Mouse (Mus musculus) lung, embryonic 15.5 days (tissue): ENCODE results near the gene Mmd. TPM values are rescaled to one million over a fixed set of nuclear protein-coding genes. Genes with fewer than 3 reads are reported as not detected.

Source experiments
- ATAC-seq: fragments of 200-750 bp; cut with Nextera tagmentation; 2 replicates; pipeline ENCODE4 v1.8.0; 2017; ENCODE audit warnings: moderate number of reproducible peaks, borderline replicate concordance; ENCODE audit not compliant: low FRiP score, low TSS enrichment; ENCODE audit errors: extremely low read depth
- H3K27ac ChIP-seq: fragments of 300-500 bp; sonication (generic); 2 replicates; pipeline ENCODE4 v1.5.1; 2015; ENCODE audit warnings: moderate library complexity, mild to moderate bottlenecking, inconsistent platforms
- H3K27me3 ChIP-seq: fragments of 300-500 bp; sonication (generic); 2 replicates; pipeline ENCODE4 v1.6.1; 2015; ENCODE audit warnings: inconsistent platforms
- H3K36me3 ChIP-seq: fragments of 300-500 bp; sonication (generic); 2 replicates; pipeline ENCODE4 v1.6.1; 2015; ENCODE audit warnings: inconsistent platforms
- H3K4me1 ChIP-seq: fragments of 300-500 bp; sonication (generic); 2 replicates; pipeline ENCODE4 v1.6.1; 2015; ENCODE audit warnings: inconsistent platforms
- H3K4me2 ChIP-seq: fragments of 300-500 bp; sonication (generic); 2 replicates; pipeline ENCODE4 v1.6.1; 2015; ENCODE audit warnings: inconsistent platforms, mild to moderate bottlenecking, moderate library complexity
- H3K4me3 ChIP-seq: fragments of 300-500 bp; sonication (generic); 2 replicates; pipeline ENCODE4 v1.5.1; 2015; ENCODE audit warnings: mild to moderate bottlenecking, inconsistent platforms
- H3K9ac ChIP-seq: fragments of 300-500 bp; sonication (generic); 2 replicates; pipeline ENCODE4 v1.6.1; 2015; ENCODE audit warnings: inconsistent platforms
- H3K9me3 ChIP-seq: fragments of 300-500 bp; sonication (generic); 2 replicates; pipeline ENCODE4 v1.6.1; 2016; ENCODE audit warnings: inconsistent platforms
- WGBS: fragments of 180-500 bp; shearing (Covaris S2); methylation state at CpG from one replicate; pipeline ENCODE4 v1.1.7; 2015; 5-methylcytosine and 5-hydroxymethylcytosine counted together
- polyA plus RNA-seq: library from polyadenylated mRNA; unstranded; fragments of >200 nt; fragmentation: Nextera tagmentation; extraction: Ambion mirVana; gene quantifications from 2 replicates; pipeline ENCODE4 v1.2.1, GENCODE M21; 2015

Mmd gene
- 45.5 and 45.7 TPM in 2 replicates for polyA plus RNA-seq

DNA sequence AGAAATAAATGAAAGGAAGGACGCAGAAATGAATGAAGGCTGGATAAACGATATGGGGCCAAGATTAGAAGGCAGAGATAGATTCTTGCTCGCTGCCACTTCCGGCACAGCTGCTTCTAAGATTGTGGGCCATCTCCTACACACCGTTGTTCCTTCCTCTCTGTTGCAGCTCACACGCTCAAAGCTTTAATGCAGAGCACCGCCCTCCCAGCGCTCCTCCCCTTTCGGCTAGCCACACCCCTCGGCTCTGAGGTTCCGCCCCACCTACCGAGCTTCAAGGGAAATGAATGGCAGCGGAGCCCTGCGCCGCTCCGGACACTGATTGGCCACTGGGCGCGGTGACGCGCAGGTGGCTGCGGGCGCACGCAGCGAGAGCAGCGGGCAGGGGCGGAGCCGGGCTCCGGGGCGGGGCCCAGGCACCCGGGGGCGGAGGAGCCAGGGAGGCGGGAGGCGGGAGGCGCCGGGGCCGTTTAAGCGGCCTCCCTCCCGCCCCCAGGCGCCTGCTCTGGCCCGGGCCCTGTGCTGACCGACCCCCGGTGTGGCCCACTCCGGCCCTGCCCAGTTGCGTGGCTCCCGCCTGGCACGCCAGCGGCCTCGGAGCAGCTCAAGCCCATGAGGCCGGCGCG is at the start of gene Mmd:
Mmd (plus strand) TSS at position 432 of the 626 bp plus-strand sequence.
- peak; percentile 99 for ATAC-seq
- WGBS: under 1% methylated on average over 42 of the region's 51 CpGs
- H3K27ac ChIP-seq: peak within 1 kb of the TSS; percentile 83
- peak within 1 kb of the TSS; percentile 64 for H3K4me2 ChIP-seq
- no peaks in the 10 kb centered on the region for H3K9me3 ChIP-seq
- peaks cover 33% of the 10 kb centered on the region for H3K4me1 ChIP-seq
- H3K9ac ChIP-seq: peak within 1 kb of the TSS; percentile 93
- H3K4me3 ChIP-seq: peak within 1 kb of the TSS; percentile 92
- H3K27me3 ChIP-seq: no peaks in the 10 kb centered on the region
- no peaks in the 10 kb centered on the region for H3K36me3 ChIP-seq

DNA sequence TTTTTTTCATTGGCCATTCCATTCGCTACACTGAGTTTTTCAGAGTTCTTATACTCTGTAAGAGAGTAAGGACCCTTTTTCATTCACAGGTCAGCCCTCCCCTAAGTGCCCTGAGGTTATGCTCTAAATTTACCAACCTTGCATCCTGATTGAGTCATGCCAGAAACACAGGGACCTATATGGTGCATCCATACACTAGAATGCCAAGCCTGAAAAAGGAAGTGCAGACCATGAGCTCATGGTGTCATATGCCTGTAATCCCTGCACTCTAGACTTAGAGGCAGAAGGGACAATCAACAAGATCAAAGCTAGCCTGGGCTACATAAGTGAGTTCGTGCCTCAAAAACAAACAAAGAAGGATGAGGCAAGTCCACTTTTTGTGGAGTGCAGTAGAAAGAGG is 48.4 kb upstream of the Mmd start:
- Histone ChIP-seq H3K36me3 (no peaks in the 10 kb centered on the region), H3K27me3 (no peaks in the 10 kb centered on the region), H3K9ac (no peak overlapping the region), H3K27ac (no peak overlapping the region), H3K4me3 (no peak overlapping the region), H3K9me3 (no peaks in the 10 kb centered on the region), H3K4me2 (no peak overlapping the region), H3K4me1 (peaks cover 9% of the 10 kb centered on the region)
- ATAC-seq: no peak
- 82% methylated on average over 2 of the region's 2 CpGs for WGBS

GRCm38 (mm10) chr11:90214246-90214645 is 35.0 kb upstream of the Mmd start:
- Histone ChIP-seq H3K4me2 (no peak overlapping the region), H3K9ac (no peak overlapping the region), H3K4me3 (no peak overlapping the region), H3K27ac (no peak overlapping the region), H3K27me3 (no peaks in the 10 kb centered on the region), H3K9me3 (no peaks in the 10 kb centered on the region), H3K4me1 (no peaks in the 10 kb centered on the region), H3K36me3 (no peaks in the 10 kb centered on the region)
- ATAC-seq: no peak
- WGBS: 80% methylated on average over 7 of the region's 7 CpGs

GRCm38 (mm10) chr11:90220022-90220645 is 29.1 kb upstream of the Mmd start:
- H3K4me2 ChIP-seq: no peak overlapping the region
- H3K27me3 ChIP-seq: no peaks in the 10 kb centered on the region
- WGBS: 65% methylated on average over 6 of the region's 6 CpGs
- H3K9ac ChIP-seq: no peak overlapping the region
- H3K4me3 ChIP-seq: no peak overlapping the region
- H3K4me1 ChIP-seq: no peaks in the 10 kb centered on the region
- no peak overlapping the region for H3K27ac ChIP-seq
- H3K36me3 ChIP-seq: no peaks in the 10 kb centered on the region
- no peaks in the 10 kb centered on the region for H3K9me3 ChIP-seq
- ATAC-seq: no peak

DNA sequence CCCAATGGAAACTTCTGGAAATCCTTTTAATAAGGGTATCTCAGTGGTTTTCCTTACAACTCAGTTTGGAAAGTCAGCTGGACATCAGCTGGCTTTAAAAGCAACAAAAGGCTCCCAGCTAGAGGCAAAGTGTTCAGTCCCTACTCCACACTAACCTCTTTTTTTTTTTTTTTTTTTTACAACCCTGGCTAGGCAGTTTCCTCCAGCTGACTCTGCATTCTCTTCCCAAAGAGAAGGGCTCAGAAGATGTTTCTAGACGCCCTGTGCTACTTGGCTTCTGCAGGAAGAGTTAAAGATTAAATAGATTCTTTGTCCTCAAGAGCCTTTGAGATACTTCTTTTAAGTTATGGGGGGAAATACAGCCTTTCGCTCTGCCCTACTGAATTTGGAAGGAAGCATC is 28.5 kb upstream of the Mmd start:
- Histone ChIP-seq H3K4me3 (no peak overlapping the region), H3K4me2 (no peak overlapping the region), H3K27me3 (no peaks in the 10 kb centered on the region), H3K36me3 (no peaks in the 10 kb centered on the region), H3K4me1 (no peaks in the 10 kb centered on the region), H3K9ac (no peak overlapping the region), H3K27ac (no peak overlapping the region), H3K9me3 (no peaks in the 10 kb centered on the region)
- no peak for ATAC-seq
- WGBS: 31% methylated on average over 2 of the region's 2 CpGs

DNA sequence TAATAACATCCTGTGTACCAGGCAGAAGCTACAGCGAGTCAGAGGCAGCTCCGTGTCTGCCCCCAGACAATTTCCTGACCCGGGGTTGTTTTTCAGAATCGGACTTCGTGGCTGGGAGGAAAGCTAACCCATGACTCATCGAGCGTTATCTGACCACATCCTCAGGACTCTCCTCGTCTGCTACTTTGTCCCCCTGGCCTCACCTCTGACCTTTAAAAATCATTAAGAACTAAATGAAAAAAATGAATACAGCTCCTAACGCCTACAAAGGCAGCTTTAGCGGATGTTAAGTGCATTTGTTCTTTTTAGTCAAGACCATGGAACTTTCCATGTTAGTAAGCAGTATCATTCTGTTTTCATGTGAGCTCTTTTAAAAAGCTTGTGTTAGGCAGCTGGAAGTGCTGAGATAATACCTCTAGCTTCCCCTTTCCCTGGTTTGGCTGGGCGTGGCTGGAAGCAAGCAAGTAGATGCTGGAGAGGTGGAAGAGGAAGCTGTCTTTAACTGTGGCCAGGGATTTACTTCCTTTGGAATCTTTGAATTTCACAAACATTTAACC is 24.3 kb upstream of the Mmd start:
- WGBS: 36% methylated on average over 11 of the region's 11 CpGs
- no peak overlapping the region for H3K4me3 ChIP-seq
- H3K27me3 ChIP-seq: no peaks in the 10 kb centered on the region
- no peaks in the 10 kb centered on the region for H3K36me3 ChIP-seq
- ATAC-seq: no peak
- H3K4me2 ChIP-seq: no peak overlapping the region
- H3K9ac ChIP-seq: no peak overlapping the region
- H3K4me1 ChIP-seq: peaks cover 3% of the 10 kb centered on the region; the same call in 1 of the 2 replicates
- H3K9me3 ChIP-seq: no peaks in the 10 kb centered on the region
- H3K27ac ChIP-seq: 0 out of 2 replicates have a peak overlapping the region, but pooled peaks have one; percentile 15

DNA sequence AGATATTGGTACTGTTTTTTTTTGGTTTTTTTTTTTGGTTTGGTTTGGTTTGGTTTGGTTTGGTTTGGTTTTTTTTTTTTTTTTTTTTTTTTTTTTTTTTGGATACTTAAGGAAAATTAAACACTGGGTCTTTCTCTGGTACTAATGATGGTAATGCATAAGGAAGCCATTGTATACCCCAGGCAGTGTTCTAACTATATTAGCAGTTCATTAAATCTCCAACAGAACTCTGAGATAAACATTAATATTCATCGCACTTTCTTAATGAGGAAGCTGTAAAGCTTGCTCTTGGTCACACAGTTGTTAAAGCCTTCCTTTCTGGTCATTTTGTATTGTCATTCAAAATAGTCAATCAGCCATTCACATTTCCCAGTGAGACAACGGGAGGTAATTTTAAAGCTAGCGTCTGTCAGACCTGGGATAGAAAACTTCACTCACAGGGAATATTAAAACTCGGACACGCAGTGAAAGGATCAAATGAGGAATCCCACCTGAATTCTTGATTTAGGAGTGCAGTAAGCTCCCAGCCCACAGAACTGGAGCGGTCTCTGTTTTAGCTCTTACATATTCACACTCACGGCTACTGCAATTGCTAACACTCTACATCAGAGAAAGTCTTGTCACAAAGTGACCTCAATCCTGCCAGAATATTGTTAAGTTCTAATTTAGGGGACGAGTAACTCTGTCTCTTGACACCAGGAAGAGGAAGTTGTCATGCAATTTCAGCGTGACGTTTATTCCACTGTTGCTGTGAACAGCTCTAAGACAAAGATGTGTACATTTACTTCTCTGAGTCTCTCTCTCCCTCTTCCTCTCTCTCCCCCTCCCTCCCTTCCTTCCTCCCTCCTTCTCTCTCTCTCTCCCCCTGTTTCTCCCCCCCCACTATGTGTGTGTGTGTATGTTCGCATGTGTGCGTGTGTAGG is 22.0 kb upstream of the Mmd start:
- Histone ChIP-seq H3K36me3 (no peaks in the 10 kb centered on the region), H3K9me3 (no peaks in the 10 kb centered on the region), H3K27ac (no peak overlapping the region), H3K4me2 (no peak overlapping the region), H3K4me1 (peaks cover 21% of the 10 kb centered on the region), H3K4me3 (no peak overlapping the region), H3K9ac (no peak overlapping the region), H3K27me3 (no peaks in the 10 kb centered on the region)
- WGBS: 64% methylated on average over 12 of the region's 12 CpGs
- no peak for ATAC-seq

DNA sequence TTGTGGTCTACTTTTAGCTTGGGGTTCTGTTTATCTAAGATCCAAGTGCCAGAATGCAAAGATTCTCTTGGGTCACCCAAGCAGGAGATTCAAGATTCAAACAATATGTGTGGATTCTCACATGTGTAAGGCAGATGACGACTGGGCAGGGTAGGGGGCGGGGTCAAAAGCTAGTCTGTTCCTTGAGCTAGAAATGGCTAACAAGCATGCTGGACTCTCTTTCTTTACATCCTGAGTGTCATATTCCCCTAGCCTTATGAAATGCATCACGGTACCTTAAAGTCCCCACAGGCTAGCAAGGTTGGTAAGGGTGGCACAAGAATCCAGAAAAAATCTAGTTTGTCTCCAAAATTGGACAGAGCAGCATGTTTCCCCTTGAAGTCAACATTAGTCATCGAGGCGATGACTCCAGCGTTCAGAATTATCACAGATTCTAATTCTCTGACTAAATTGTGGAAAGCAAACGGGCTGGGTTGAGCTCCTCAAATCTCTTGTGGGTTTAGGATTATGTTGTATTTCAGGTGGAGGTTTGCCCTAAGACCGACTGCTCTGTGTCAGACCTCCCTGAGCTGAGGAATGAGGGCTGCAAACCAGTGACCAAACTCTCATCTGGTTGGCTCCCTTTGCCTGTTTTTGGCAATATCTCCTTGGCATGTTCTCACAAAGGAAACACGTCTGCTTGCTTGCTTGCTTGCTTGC is 20.9 kb upstream of the Mmd start:
- Histone ChIP-seq H3K4me1 (peaks cover 24% of the 10 kb centered on the region), H3K9ac (no peak overlapping the region), H3K27ac (no peak overlapping the region), H3K36me3 (no peaks in the 10 kb centered on the region), H3K27me3 (no peaks in the 10 kb centered on the region), H3K9me3 (no peaks in the 10 kb centered on the region), H3K4me2 (no peak overlapping the region), H3K4me3 (no peak overlapping the region)
- 76% methylated on average over 9 of the region's 9 CpGs for WGBS
- ATAC-seq: no peak

DNA sequence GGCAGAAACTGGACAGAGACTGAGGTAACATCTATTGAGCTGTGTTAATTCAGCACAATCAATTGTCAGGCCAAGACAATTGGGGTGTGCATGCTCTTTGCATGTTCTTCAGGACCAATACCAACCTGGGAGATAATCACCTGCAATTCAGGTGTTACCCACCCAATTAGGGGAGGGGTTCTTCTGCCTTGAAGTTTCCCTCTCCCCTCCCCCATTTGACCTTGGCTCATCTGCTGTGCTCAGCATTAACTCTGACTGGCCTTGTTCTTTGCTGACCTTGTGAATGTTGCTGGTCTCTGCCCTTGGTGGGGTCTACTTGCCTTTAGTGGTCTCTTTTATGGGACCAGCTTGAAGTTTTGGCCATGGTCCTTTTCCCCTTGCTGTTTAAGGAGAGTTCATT is 19.5 kb upstream of the Mmd start:
- Histone ChIP-seq H3K9me3 (no peaks in the 10 kb centered on the region), H3K4me1 (peaks cover 24% of the 10 kb centered on the region), H3K9ac (no peak overlapping the region), H3K27ac (no peak overlapping the region), H3K4me2 (no peak overlapping the region), H3K36me3 (no peaks in the 10 kb centered on the region), H3K4me3 (no peak overlapping the region), H3K27me3 (no peaks in the 10 kb centered on the region)
- ATAC-seq: no peak

DNA sequence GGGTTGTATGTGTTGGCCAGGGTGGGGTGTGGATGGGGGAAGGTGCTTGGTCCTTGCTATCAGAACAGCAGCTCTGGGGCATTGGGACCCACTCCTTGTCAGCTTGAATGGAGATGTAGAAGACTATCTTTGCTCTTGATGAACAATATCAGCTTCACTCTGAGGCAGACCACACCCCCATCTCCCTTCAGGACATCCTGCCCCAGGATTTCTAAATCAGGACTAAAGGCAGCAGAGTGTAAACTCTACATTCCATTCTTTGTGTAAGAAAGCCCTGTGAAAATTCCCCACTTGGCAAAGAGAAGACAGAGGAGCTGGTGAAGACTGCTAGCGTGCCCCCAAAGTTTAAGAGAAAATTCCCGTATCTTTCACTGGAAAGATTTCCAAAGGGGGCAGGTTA is 18.6 kb upstream of the Mmd start:
- 34% methylated on average over 2 of the region's 2 CpGs for WGBS
- no peak overlapping the region for H3K4me3 ChIP-seq
- H3K9ac ChIP-seq: no peak overlapping the region
- no peaks in the 10 kb centered on the region for H3K36me3 ChIP-seq
- H3K4me1 ChIP-seq: peaks cover 24% of the 10 kb centered on the region
- no peaks in the 10 kb centered on the region for H3K9me3 ChIP-seq
- no peak overlapping the region for H3K4me2 ChIP-seq
- ATAC-seq: 0 out of 2 replicates have a peak, but pooled peaks have one; percentile 27
- H3K27me3 ChIP-seq: no peaks in the 10 kb centered on the region
- H3K27ac ChIP-seq: peak overlapping the region; percentile 56

DNA sequence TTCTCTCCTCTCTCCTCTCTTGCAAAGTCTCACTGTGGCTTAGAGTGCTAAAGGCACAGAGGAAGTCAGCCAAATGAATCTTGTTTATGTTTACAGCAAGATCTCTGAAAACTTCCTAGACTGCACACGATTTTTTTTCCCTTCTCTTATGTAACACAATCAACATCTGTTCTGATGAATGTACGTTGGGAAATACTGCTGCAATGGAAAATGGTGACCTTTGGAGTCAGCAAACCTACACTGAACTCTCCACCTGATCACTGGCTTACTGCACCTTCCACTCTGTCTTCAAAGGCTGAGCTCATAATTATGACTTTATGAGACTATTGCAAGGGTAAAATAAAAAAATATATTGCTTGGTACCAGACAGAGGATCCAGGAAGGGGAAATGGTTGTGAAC is 17.6 kb upstream of the Mmd start:
- Histone ChIP-seq H3K9ac (no peak overlapping the region), H3K4me1 (peaks cover 24% of the 10 kb centered on the region), H3K36me3 (no peaks in the 10 kb centered on the region), H3K27ac (peak overlapping the region; percentile 56), H3K4me2 (no peak overlapping the region), H3K4me3 (no peak overlapping the region), H3K9me3 (no peaks in the 10 kb centered on the region), H3K27me3 (no peaks in the 10 kb centered on the region)
- ATAC-seq: no peak
- 23% methylated on average over 2 of the region's 2 CpGs for WGBS
